Mouse (Mus musculus) MEL (cell line): ENCODE measurements at regions not wholly inside any gene's neighbourhood (a gene's known extent, or its start where the extent isn't known, plus 50 kb on each side); places are given as distances from the start of the nearest gene placed in this dataset.
"Not testable (repeated sequence)": the region's sequence is repeated elsewhere in the genome, so short reads cannot be mapped to it uniquely, and the experiment has no call there.

ENCODE experiments used
- CTCF ChIP-seq, 3 experiments: IDR thresholded peaks in 2 of 3; conservative IDR thresholded peaks in 1 of 3; 2 replicates each; pipeline ENCODE4 v1.5.1; 2011 to 2012; ENCODE audit warnings: low read length in 3 of 3, low read depth in 2 of 3, mild to moderate bottlenecking in 2 of 3, improper control_type of control experiment in 1 of 3, inconsistent platforms in 1 of 3, mixed read lengths in 1 of 3, moderate library complexity in 1 of 3; ENCODE audit not compliant: control insufficient read depth in 1 of 3, insufficient read depth in 1 of 3, poor library complexity in 1 of 3, severe bottlenecking in 1 of 3
- EP300 ChIP-seq, 2 experiments: IDR thresholded peaks; 2 replicates each; pipeline ENCODE4 v1.6.1; 2011; ENCODE audit warnings: improper control_type of control experiment in 2 of 2, low read length in 2 of 2, low read depth in 1 of 2, mild to moderate bottlenecking in 1 of 2
- GABPA ChIP-seq: IDR thresholded peaks from 2 replicates; pipeline ENCODE4 v1.6.1; 2012; ENCODE audit warnings: low read depth, mild to moderate bottlenecking, inconsistent platforms, low read length, improper control_type of control experiment, moderate library complexity
- HCFC1 ChIP-seq: IDR thresholded peaks from 2 replicates; pipeline ENCODE4 v1.6.1; 2012; ENCODE audit warnings: low read depth, mild to moderate bottlenecking, inconsistent platforms, low read length, improper control_type of control experiment, moderate library complexity
- MXI1 ChIP-seq: IDR thresholded peaks from 2 replicates; pipeline ENCODE4 v1.6.1; 2011; ENCODE audit warnings: mild to moderate bottlenecking, low read depth, low read length, improper control_type of control experiment
- MYB ChIP-seq: IDR thresholded peaks from 2 replicates; pipeline ENCODE4 v1.6.1; 2011; ENCODE audit warnings: mild to moderate bottlenecking, low read depth, low read length, improper control_type of control experiment
- MYC ChIP-seq: IDR thresholded peaks from 2 replicates; pipeline ENCODE4 v1.6.1; 2011; ENCODE audit warnings: low read depth, mild to moderate bottlenecking, low read length, improper control_type of control experiment, moderate library complexity
- NRF1 ChIP-seq: IDR thresholded peaks from 2 replicates; pipeline ENCODE4 v1.6.1; 2014; ENCODE audit warnings: low read depth, mild to moderate bottlenecking, inconsistent platforms, low read length, improper control_type of control experiment, moderate library complexity; ENCODE audit not compliant: poor library complexity, insufficient read depth, severe bottlenecking
- POLR2AphosphoS2 ChIP-seq: IDR thresholded peaks from 2 replicates; pipeline ENCODE4 v1.6.1; 2011; ENCODE audit warnings: low read length, improper control_type of control experiment
- USF2 ChIP-seq, 2 experiments: IDR thresholded peaks; 2 replicates each; pipeline ENCODE4 v1.6.1; 2011 to 2012; ENCODE audit warnings: improper control_type of control experiment in 2 of 2, low read length in 2 of 2, borderline replicate concordance in 1 of 2, inconsistent platforms in 1 of 2, low read depth in 1 of 2, mild to moderate bottlenecking in 1 of 2; ENCODE audit not compliant: insufficient read depth in 1 of 2
- ZC3H11A ChIP-seq: IDR thresholded peaks from 2 replicates; pipeline ENCODE4 v1.6.1; 2012; ENCODE audit warnings: low read depth, mild to moderate bottlenecking, inconsistent platforms, low read length, improper control_type of control experiment
- ZNF384 ChIP-seq: IDR thresholded peaks from 2 replicates; pipeline ENCODE4 v1.6.1; 2012; ENCODE audit warnings: low read depth, mild to moderate bottlenecking, inconsistent platforms, low read length, improper control_type of control experiment

DNA sequence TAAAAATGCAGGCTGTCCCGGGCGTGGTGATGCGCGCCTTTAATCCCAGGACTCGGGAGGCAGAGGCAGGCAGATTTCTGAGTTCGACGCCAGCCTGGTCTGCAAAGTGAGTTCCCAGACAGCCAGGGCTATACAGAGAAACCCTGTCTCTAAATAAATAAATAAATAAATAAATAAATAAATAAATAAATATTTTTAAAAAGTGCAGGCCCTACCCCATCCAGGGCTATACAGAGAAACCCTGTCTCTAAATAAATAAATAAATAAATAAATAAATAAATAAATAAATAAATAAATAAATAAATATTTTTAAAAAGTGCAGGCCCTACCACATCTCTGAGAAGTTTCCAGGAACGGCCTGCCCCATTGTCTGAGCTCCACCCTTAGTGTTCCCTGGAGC is 119.4 kb upstream of the Adcy2 start:
- TF ChIP-seq ZNF384; CTCF (IDR thresholded peaks at IDR 0.05 in 2 of 3, conservative IDR thresholded peaks at IDR 0.05 in 1 of 3; ENCODE audit: control insufficient read depth in 1 of 3, insufficient read depth in 1 of 3, low read depth in 2 of 3, low read length in 3 of 3, poor library complexity in 1 of 3, severe bottlenecking in 1 of 3); MYC; EP300 (IDR thresholded peaks at IDR 0.05; ENCODE audit: low read depth in 1 of 2, low read length in 2 of 2); HCFC1; NRF1; USF2 (IDR thresholded peaks at IDR 0.05; ENCODE audit: borderline replicate concordance in 1 of 2, insufficient read depth in 1 of 2, low read depth in 1 of 2, low read length in 2 of 2); MXI1; POLR2AphosphoS2; MYB; GABPA; ZC3H11A: not testable (repeated sequence)
